Comparison of ENCODE assay signal across 11 mouse cellular contexts in genomic region chr6:145485986-145486605, GRCm38 (mm10).
DNase-seq lines count a peak whose midpoint lies in the region; ATAC-seq and TF ChIP-seq lines count a peak whose summit lies in the region.
"Had no signal": no experiment of that assay in that cellular context is flagged by ENCODE, and none has a peak within 500 bp of the region (broad histone marks: within the 10 kb centered on the region; RNA-seq: fewer than 3 reads in every experiment).

No protein-coding gene starts in this region.

- no peaks in the 10 kb centered on the region for H3K36me3 ChIP-seq in kidney, embryonic 16.5 days (ENCODE audit: insufficient read depth, low read length)
- no peaks in the 10 kb centered on the region for H3K36me3 ChIP-seq in forebrain, embryonic 16.5 days (ENCODE audit: control insufficient read depth, insufficient read depth)
- no peaks in the 10 kb centered on the region for H3K36me3 ChIP-seq in midbrain, embryonic 12.5 days
- H3K36me3 ChIP-seq: stomach, embryonic 15.5 days had no signal

- H3K27me3 ChIP-seq in kidney, embryonic 16.5 days (ENCODE audit: insufficient read depth, low read length): no peaks in the 10 kb centered on the region
- no peaks in the 10 kb centered on the region for H3K27me3 ChIP-seq in forebrain, embryonic 16.5 days (replicated peaks; ENCODE audit: control insufficient read depth, insufficient read depth, low read length)
- H3K27me3 ChIP-seq in midbrain, embryonic 12.5 days: peaks cover 9% of the 10 kb centered on the region; the same call in 1 of the 2 replicates
- H3K27me3 ChIP-seq: stomach, embryonic 15.5 days had no signal

- TF ChIP-seq POLR2A in brain, embryonic 14.5 days (IDR thresholded peaks at IDR 0.05; ENCODE audit: borderline replicate concordance, extremely low read depth, insufficient read depth, insufficient read length, poor library complexity, severe bottlenecking): no peak

- TF ChIP-seq CTCF in brain, embryonic 14.5 days (IDR thresholded peaks at IDR 0.05; ENCODE audit: borderline replicate concordance, extremely low read depth, insufficient read depth, insufficient read length): no peak

- H3K4me3 ChIP-seq in kidney, embryonic 16.5 days (ENCODE audit: low read length): no peak overlapping the region
- H3K4me3 ChIP-seq in forebrain, embryonic 16.5 days (replicated peaks; ENCODE audit: low read length): no peak overlapping the region
- H3K4me3 ChIP-seq in midbrain, embryonic 12.5 days: no peak overlapping the region
- H3K4me3 ChIP-seq: stomach, embryonic 15.5 days had no signal

- peaks cover 32% of the 10 kb centered on the region for H3K4me1 ChIP-seq in kidney, embryonic 16.5 days (ENCODE audit: insufficient read depth, low read length)
- peaks cover 37% of the 10 kb centered on the region for H3K4me1 ChIP-seq in forebrain, embryonic 16.5 days (replicated peaks; ENCODE audit: control insufficient read depth, insufficient read depth, low read length)
- peaks cover 19% of the 10 kb centered on the region for H3K4me1 ChIP-seq in midbrain, embryonic 12.5 days

- H3K4me2 ChIP-seq in kidney, embryonic 16.5 days (replicated peaks; ENCODE audit: low read depth, low read length): no peak overlapping the region
- H3K4me2 ChIP-seq in forebrain, embryonic 16.5 days (ENCODE audit: low read length): no peak overlapping the region
- no peak overlapping the region for H3K4me2 ChIP-seq in midbrain, embryonic 12.5 days (replicated peaks)
- H3K4me2 ChIP-seq: stomach, embryonic 15.5 days had no signal

- 51% methylated on average over 12 of the region's 12 CpGs for WGBS in kidney, embryonic 16.5 days
- WGBS in forebrain, embryonic 16.5 days: 45% methylated on average over 12 of the region's 12 CpGs
- WGBS in midbrain, embryonic 12.5 days: 62% methylated on average over 12 of the region's 12 CpGs

- H3K9me3 ChIP-seq in kidney, embryonic 16.5 days (ENCODE audit: low read length): no peaks in the 10 kb centered on the region
- H3K9me3 ChIP-seq in forebrain, embryonic 16.5 days (ENCODE audit: control insufficient read depth, low read length): no peaks in the 10 kb centered on the region
- no peaks in the 10 kb centered on the region for H3K9me3 ChIP-seq in midbrain, embryonic 12.5 days
- H3K9me3 ChIP-seq: stomach, embryonic 15.5 days had no signal

- ATAC-seq in kidney, embryonic 16.5 days (ENCODE audit: low FRiP score, low TSS enrichment): no peak
- ATAC-seq in forebrain, embryonic 16.5 days: no peak
- no peak for ATAC-seq in midbrain, embryonic 12.5 days (ENCODE audit: low FRiP score, low read depth)

- H3K27ac ChIP-seq in kidney, embryonic 16.5 days (ENCODE audit: low read length): peak overlapping the region; percentile 68
- H3K27ac ChIP-seq in forebrain, embryonic 16.5 days (ENCODE audit: low read length): peak overlapping the region; percentile 36; the same call in 1 of the 2 replicates
- peak overlapping the region; percentile 35 for H3K27ac ChIP-seq in midbrain, embryonic 12.5 days (replicated peaks)
- H3K27ac ChIP-seq: stomach, embryonic 15.5 days had no signal

- no peak overlapping the region for H3K9ac ChIP-seq in kidney, embryonic 16.5 days (replicated peaks; ENCODE audit: low read length)
- no peak overlapping the region for H3K9ac ChIP-seq in forebrain, embryonic 16.5 days (replicated peaks; ENCODE audit: low read depth, low read length)
- H3K9ac ChIP-seq in midbrain, embryonic 12.5 days (replicated peaks): no peak overlapping the region
- H3K9ac ChIP-seq: stomach, embryonic 15.5 days had no signal

- no peak for DNase-seq in kidney, postnatal 10 days
- peak; percentile 81 for DNase-seq in brain, embryonic 14.5 days (ENCODE audit: low read depth)
- DNase-seq in gastrocnemius, postnatal 25 days: no peak
- no peak for DNase-seq in adrenal gland, adult 2 months
- DNase-seq: cerebellum, adult 9-10 months; heart, adult 18-20 months; kidney, adult 11 months had no signal
